Mouse (Mus musculus) CH12.LX (cell line): ENCODE data around the gene Pitpnm2. TPM values are rescaled to one million over a fixed set of nuclear protein-coding genes. Genes with fewer than 3 reads are reported as not detected.

ENCODE experiments used
- DNase-seq: peaks from one replicate; pipeline ENCODE4 v3.0.0-alpha.2; 2013; ENCODE audit errors: extremely low read depth
- H3K27ac ChIP-seq: 2 replicates; pipeline ENCODE4 v1.5.1; 2012; ENCODE audit warnings: low read depth, mild to moderate bottlenecking, control low read depth, moderate library complexity; ENCODE audit not compliant: insufficient read depth
- H3K27me3 ChIP-seq: replicated peaks from 2 replicates; pipeline ENCODE3; 2012; ENCODE audit warnings: inconsistent platforms
- H3K36me3 ChIP-seq, 2 experiments: replicated peaks in 1 of 2; 2 replicates each; pipeline versions ENCODE3 to v1.6.1; 2012; ENCODE audit warnings: inconsistent platforms in 1 of 2, low read length in 1 of 2, mild to moderate bottlenecking in 1 of 2, mixed read lengths in 1 of 2, moderate library complexity in 1 of 2; ENCODE audit not compliant: control insufficient read depth in 1 of 2, insufficient read depth in 1 of 2
- H3K4me1 ChIP-seq, 2 experiments: 2 replicates each; pipeline ENCODE4 v1.6.1; 2012; ENCODE audit warnings: inconsistent platforms in 1 of 2, moderate library complexity in 1 of 2; ENCODE audit not compliant: insufficient read depth in 2 of 2, control insufficient read depth in 1 of 2
- H3K4me2 ChIP-seq: 2 replicates; pipeline ENCODE4 v1.6.1; 2012; ENCODE audit warnings: low read depth, mild to moderate bottlenecking, control low read depth; ENCODE audit not compliant: poor library complexity, insufficient read depth, severe bottlenecking
- H3K4me3 ChIP-seq, 3 experiments: fragments of 150-350 bp in 1 of 3; sonication (generic) in 1 of 3; replicated peaks in 1 of 3; 2 replicates each; pipeline versions ENCODE3 to v1.5.1; 2011 to 2012; ENCODE audit warnings: low read depth in 2 of 3, low read length in 2 of 3, mild to moderate bottlenecking in 2 of 3, moderate library complexity in 2 of 3, control low read depth in 1 of 3, improper control_type of control experiment in 1 of 3, inconsistent platforms in 1 of 3, mixed read lengths in 1 of 3; ENCODE audit not compliant: poor library complexity in 1 of 3
- H3K79me2 ChIP-seq: replicated peaks from 2 replicates; pipeline ENCODE4 v1.6.1; 2012; ENCODE audit warnings: mild to moderate bottlenecking, moderate library complexity; ENCODE audit not compliant: control insufficient read depth, poor library complexity, insufficient read depth, severe bottlenecking; ENCODE audit errors: extremely low read depth
- H3K9ac ChIP-seq: 2 replicates; pipeline ENCODE4 v1.6.1; 2012; ENCODE audit warnings: low read depth, mild to moderate bottlenecking, control low read depth, moderate library complexity; ENCODE audit not compliant: insufficient read depth
- H3K9me3 ChIP-seq: replicated peaks from 2 replicates; pipeline ENCODE3; 2012; ENCODE audit warnings: low read length, inconsistent platforms, mixed read lengths
- BHLHE40 ChIP-seq: IDR thresholded peaks from 2 replicates; pipeline ENCODE4 v1.6.1; 2011; ENCODE audit warnings: mild to moderate bottlenecking, low read depth, low read length, improper control_type of control experiment
- CHD1 ChIP-seq: IDR thresholded peaks from 2 replicates; pipeline ENCODE4 v1.6.1; 2012; ENCODE audit warnings: low read depth, low read length, improper control_type of control experiment, inconsistent platforms
- CHD2 ChIP-seq: IDR thresholded peaks from 2 replicates; pipeline ENCODE4 v1.6.1; 2011; ENCODE audit warnings: low read length, improper control_type of control experiment
- E2F4 ChIP-seq: IDR thresholded peaks from 2 replicates; pipeline ENCODE4 v1.6.1; 2011; ENCODE audit warnings: low read depth, low read length, improper control_type of control experiment; ENCODE audit not compliant: insufficient replicate concordance
- ELF1 ChIP-seq: IDR thresholded peaks from 2 replicates; pipeline ENCODE4 v1.6.1; 2014; ENCODE audit warnings: low read depth, mild to moderate bottlenecking, inconsistent platforms, low read length, improper control_type of control experiment
- GABPA ChIP-seq: IDR thresholded peaks from 2 replicates; pipeline ENCODE4 v1.6.1; 2012; ENCODE audit warnings: low read depth, low read length, improper control_type of control experiment, inconsistent platforms; ENCODE audit not compliant: insufficient replicate concordance
- KAT2A ChIP-seq: IDR thresholded peaks from 2 replicates; pipeline ENCODE4 v1.6.1; 2012; ENCODE audit warnings: low read length, improper control_type of control experiment, inconsistent platforms; ENCODE audit not compliant: insufficient replicate concordance
- MAFK ChIP-seq: IDR thresholded peaks from 2 replicates; pipeline ENCODE4 v1.6.1; 2011; ENCODE audit warnings: low read length, improper control_type of control experiment; ENCODE audit not compliant: insufficient replicate concordance
- MAX ChIP-seq: IDR thresholded peaks from 2 replicates; pipeline ENCODE4 v1.6.1; 2011; ENCODE audit warnings: low read length, improper control_type of control experiment
- MAZ ChIP-seq: IDR thresholded peaks from 2 replicates; pipeline ENCODE4 v1.6.1; 2012; ENCODE audit warnings: low read depth, mild to moderate bottlenecking, inconsistent platforms, low read length, improper control_type of control experiment, moderate library complexity
- MEF2A ChIP-seq: IDR thresholded peaks from 2 replicates; pipeline ENCODE4 v1.6.1; 2014; ENCODE audit warnings: low read depth, mild to moderate bottlenecking, inconsistent platforms, low read length, improper control_type of control experiment, borderline replicate concordance
- NELFE ChIP-seq: IDR thresholded peaks from 2 replicates; pipeline ENCODE4 v1.6.1; 2011; ENCODE audit warnings: low read depth, low read length, improper control_type of control experiment
- PAX5 ChIP-seq: IDR thresholded peaks from 2 replicates; pipeline ENCODE4 v1.6.1; 2012; ENCODE audit warnings: low read length, inconsistent platforms, mixed read lengths
- POLR2A ChIP-seq: IDR thresholded peaks from 2 replicates; pipeline ENCODE4 v1.6.1; 2011; ENCODE audit warnings: low read depth, mild to moderate bottlenecking, improper control_type of control experiment, low read length
- POLR2AphosphoS2 ChIP-seq: IDR thresholded peaks from 2 replicates; pipeline ENCODE4 v1.6.1; 2011; ENCODE audit warnings: low read depth, low read length, improper control_type of control experiment
- RCOR1 ChIP-seq: conservative IDR thresholded peaks from 2 replicates; pipeline ENCODE4 v1.6.1; 2012; ENCODE audit warnings: low read depth, mild to moderate bottlenecking, inconsistent platforms, low read length, improper control_type of control experiment
- SIN3A ChIP-seq: IDR thresholded peaks from 2 replicates; pipeline ENCODE4 v1.6.1; 2012; ENCODE audit warnings: low read length, improper control_type of control experiment, inconsistent platforms
- SMC3 ChIP-seq: IDR thresholded peaks from 2 replicates; pipeline ENCODE4 v1.6.1; 2011; ENCODE audit warnings: low read depth, low read length, improper control_type of control experiment
- TBP ChIP-seq: conservative IDR thresholded peaks from 2 replicates; pipeline ENCODE4 v1.6.1; 2011; ENCODE audit warnings: low read depth, low read length, improper control_type of control experiment
- TCF12 ChIP-seq: IDR thresholded peaks from 2 replicates; pipeline ENCODE4 v1.6.1; 2014; ENCODE audit warnings: low read depth, mild to moderate bottlenecking, inconsistent platforms, low read length, improper control_type of control experiment
- UBTF ChIP-seq: IDR thresholded peaks from 2 replicates; pipeline ENCODE4 v1.6.1; 2012; ENCODE audit warnings: low read depth, mild to moderate bottlenecking, inconsistent platforms, low read length, improper control_type of control experiment, moderate library complexity
- ZC3H11A ChIP-seq: IDR thresholded peaks from 2 replicates; pipeline ENCODE4 v1.6.1; 2012; ENCODE audit warnings: low read depth, mild to moderate bottlenecking, inconsistent platforms, low read length, improper control_type of control experiment
- ZKSCAN1 ChIP-seq: IDR thresholded peaks from 2 replicates; pipeline ENCODE4 v1.6.1; 2012; ENCODE audit warnings: low read depth, inconsistent platforms, low read length, improper control_type of control experiment, borderline replicate concordance
- ZNF384 ChIP-seq: IDR thresholded peaks from 2 replicates; pipeline ENCODE4 v1.6.1; 2012; ENCODE audit warnings: low read depth, low read length, improper control_type of control experiment, inconsistent platforms
- dilution Hi-C: fragments of 300-500 bp; cut with MboI; formaldehyde crosslinking; loops from 2 replicates; pipeline ENCODE4 v1.14.3; 2020; ENCODE audit warnings: low sequenced_read_pairs; ENCODE audit not compliant: extremely low pct_unique_long_range_greater_than_20kb, extremely low pct_ligation_motif_present
- in situ Hi-C: fragments of 300-500 bp; cut with MboI; formaldehyde crosslinking; loops from 3 replicates; pipeline ENCODE4 v1.14.3; 2019; ENCODE audit warnings: low sequenced_read_pairs, low pct_ligation_motif_present, low pct_unique_long_range_greater_than_20kb, mixed read lengths
- polyA plus RNA-seq: library from polyadenylated mRNA; unstranded; fragments of >175 nt; gene quantifications from 2 replicates; pipeline ENCODE4 v1.2.1, GENCODE M21; 2012; ENCODE audit warnings: low read depth; ENCODE audit not compliant: insufficient read length
- total RNA-seq, 2 experiments: library from RNA; depleted of rRNA; stranded (reverse); fragments of 300-350 nt in 1 of 2; fragments of >200 nt in 1 of 2; gene quantifications; 2 replicates each; pipeline ENCODE4 v1.2.3; 2012 to 2014

Gene Pitpnm2
- total and polyA plus RNA-seq, 3 experiments = 1.0 to 11.9 (median 5.3) TPM

DNA sequence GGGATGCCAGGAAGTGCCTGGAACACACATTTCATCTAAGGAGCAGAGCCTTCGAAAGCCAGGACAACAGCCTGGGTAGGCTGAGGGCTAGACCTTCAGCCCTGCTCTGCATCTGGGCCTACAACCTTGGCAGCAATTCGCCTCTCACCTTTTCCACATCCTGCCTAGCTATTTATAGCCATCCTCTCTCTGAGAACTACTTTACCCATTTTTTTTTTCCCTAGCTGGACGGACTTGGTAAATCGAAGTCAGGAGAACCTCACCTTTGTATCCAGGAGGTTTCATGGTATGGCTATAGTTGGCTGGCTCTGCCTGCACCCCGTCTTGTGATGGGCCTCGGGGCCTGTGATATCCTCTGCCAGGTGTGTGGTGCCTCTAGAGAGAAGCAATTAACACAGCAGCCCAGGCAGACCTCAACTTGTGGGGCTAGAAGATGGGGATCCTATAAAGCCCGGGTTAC is 57.3 kb downstream of the Pitpnm2 start:
- no peak overlapping the region for H3K9ac ChIP-seq
- H3K27me3 ChIP-seq = no peaks in the 10 kb centered on the region
- no peak for TF ChIP-seq RCOR1
- TF ChIP-seq MAZ = no peak
- TF ChIP-seq SMC3 = no peak
- no peak for TF ChIP-seq UBTF
- no peak for TF ChIP-seq POLR2A
- no peak for TF ChIP-seq SIN3A
- no peak for TF ChIP-seq NELFE
- no peak for TF ChIP-seq POLR2AphosphoS2
- TF ChIP-seq ELF1 = no peak
- TF ChIP-seq ZNF384 = no peak
- TF ChIP-seq TCF12 = no peak
- TF ChIP-seq GABPA = no peak
- no peak for TF ChIP-seq MEF2A
- H3K9me3 ChIP-seq = no peaks in the 10 kb centered on the region
- peaks cover 0 to 9% of the 10 kb centered on the region in 2 experiments for H3K36me3 ChIP-seq
- H3K4me3 ChIP-seq = no peak overlapping the region
- no peak for DNase-seq
- dilution Hi-C loops = no loop called here
- no peaks in the 10 kb centered on the region for H3K79me2 ChIP-seq
- no peak overlapping the region for H3K27ac ChIP-seq
- in situ Hi-C loops = no loop called here
- H3K4me1 ChIP-seq = peaks cover 19 to 67% of the 10 kb centered on the region in 2 experiments
- no peak overlapping the region for H3K4me2 ChIP-seq

DNA sequence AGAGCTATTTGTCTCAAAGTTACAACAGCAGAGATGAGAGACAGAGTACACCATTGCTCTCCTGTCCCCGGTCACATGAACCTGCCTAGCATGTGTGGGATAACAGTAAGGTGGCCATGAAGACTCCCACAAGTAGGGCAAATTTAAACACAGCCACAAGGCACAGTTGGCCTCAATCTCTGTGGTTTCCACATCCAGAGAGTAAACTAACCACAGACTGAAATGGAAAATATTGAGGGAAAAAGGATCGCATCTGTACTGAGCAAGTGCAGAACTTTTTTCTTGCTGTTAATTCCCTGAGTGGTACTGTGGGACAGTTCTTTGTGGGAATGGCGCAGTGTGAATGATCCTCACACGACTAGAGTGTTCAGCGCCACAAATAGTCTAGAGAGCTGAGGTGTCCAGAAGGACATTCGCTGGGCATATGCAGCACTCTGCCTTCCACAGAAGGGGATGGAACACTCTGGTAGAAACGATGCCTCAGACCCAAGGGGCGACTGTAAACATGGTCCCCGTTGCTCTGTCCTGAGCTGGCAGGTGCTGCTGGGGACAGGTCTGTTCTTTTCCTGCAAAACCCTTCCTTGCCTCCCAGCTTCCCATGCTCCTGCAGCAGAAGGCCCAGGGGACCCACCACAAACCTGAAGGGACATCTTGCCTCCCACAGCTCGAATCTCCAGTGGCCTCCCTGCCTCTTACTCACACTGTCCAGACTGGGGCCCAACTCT is 59.3 kb downstream of the Pitpnm2 start:
- in situ Hi-C loops (no loop called here), dilution Hi-C loops (no loop called here)
- H3K4me1 ChIP-seq = peaks cover 38 to 86% of the 10 kb centered on the region in 2 experiments
- peaks cover 0 to 8% of the 10 kb centered on the region in 2 experiments for H3K36me3 ChIP-seq
- no peaks in the 10 kb centered on the region for H3K27me3 ChIP-seq
- TF ChIP-seq CHD1 (no peak), MAX (no peak), KAT2A (no peak), TBP (no peak), PAX5 (no peak), ZC3H11A (no peak), UBTF (no peak), ZKSCAN1 (no peak), CHD2 (no peak), MAFK (no peak), E2F4 (no peak), GABPA (no peak), BHLHE40 (no peak), RCOR1 (no peak)
- H3K4me2 ChIP-seq = no peak overlapping the region
- no peak overlapping the region for H3K4me3 ChIP-seq
- no peak overlapping the region for H3K9ac ChIP-seq
- H3K79me2 ChIP-seq = no peaks in the 10 kb centered on the region
- no peak overlapping the region for H3K27ac ChIP-seq
- no peaks in the 10 kb centered on the region for H3K9me3 ChIP-seq
- DNase-seq = no peak
